Mouse (Mus musculus): ENCODE measurements at regions not wholly inside any gene's neighbourhood (a gene's known extent, or its start where the extent isn't known, plus 50 kb on each side); places are given as distances from the start of the nearest gene placed in this dataset.

DNA sequence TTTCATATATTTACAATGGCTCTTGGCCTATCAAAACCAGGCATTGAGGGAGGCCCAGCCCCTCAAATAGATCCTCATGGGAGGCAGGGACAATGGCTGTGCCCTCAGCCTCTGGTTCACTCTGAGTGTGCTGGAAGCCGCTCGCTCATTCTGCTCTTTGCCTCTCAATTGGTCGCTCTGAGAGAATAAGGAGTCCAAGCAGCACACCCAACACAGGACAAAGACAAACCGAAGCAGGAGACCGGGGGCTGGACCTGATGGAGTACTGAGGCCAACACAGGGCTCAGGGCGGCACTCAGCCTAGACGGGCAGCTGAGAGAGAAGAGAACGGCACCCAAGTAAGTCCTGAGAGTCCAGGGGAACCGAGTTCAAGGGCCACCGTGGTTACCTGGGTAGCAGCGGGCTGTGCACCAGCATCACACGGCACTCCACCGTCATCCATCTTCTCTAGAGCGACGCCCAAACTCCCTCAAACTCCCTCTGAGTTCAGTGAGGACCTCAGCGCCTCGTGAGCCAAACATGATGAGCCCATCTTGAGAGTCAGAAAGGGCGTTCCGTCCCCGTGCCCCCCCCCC is 145.8 kb downstream of the Setd4 start:
- no peak for DNase-seq (ENCODE audit: low spot score in 2 of 2)

GRCm38 (mm10) chr16:93456706-93457425 is 147.0 kb downstream of the Setd4 start:
- no peak for DNase-seq (ENCODE audit: low spot score in 2 of 2)

GRCm38 (mm10) chr16:93454080-93454997 is 149.5 kb downstream of the Setd4 start:
- peak in 1 of 2 experiments; percentile 79 for DNase-seq (ENCODE audit: low spot score in 2 of 2)

- no peak for DNase-seq (ENCODE audit: low spot score in 2 of 2)
Measured at GRCm38 (mm10) chr16:93453056-93453455, 150.8 kb downstream of the Setd4 start.

GRCm38 (mm10) chr16:93450896-93451295 is 153.0 kb downstream of the Setd4 start:
- DNase-seq (ENCODE audit: low spot score in 2 of 2) = no peak

DNA sequence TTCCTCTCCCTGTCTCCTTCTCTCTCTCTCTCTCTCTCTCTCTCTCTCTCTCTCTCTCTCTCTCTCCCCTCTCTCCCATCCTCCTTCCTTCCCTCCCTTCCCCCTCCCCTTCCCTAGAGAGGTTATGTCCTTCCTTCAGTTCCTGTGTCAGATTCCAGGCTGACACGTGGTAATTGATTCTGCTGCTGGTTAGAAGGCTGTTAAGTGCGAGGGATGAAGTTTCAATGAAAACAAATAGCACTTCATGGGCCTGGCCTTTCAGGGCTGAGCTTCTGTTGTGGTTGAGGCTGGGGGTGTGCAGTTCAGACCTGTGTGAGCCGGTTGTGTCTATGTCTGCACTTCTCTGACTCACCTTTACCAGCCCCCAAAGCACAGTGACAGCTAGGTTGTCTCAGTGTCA is 153.9 kb downstream of the Setd4 start:
- DNase-seq (ENCODE audit: low spot score in 2 of 2) = no peak

DNA sequence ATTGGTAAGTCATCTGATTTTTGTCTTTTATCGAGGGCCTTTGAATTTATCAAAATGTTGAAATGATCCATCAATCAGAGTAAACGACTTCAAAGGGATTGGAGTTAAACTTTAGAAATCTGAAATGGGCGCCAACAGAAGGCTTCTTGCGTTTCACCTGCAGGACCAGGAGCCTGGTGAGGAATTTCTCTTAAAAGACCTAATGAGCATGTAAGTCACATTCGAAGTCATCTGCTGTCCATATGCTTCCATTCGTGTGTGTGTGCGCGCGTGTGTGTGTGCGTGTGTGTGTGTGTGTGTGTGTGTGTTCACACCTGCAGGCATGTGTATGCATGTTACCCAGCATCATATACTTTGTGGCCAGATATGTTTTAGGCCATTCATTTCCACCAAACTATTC is 155.7 kb downstream of the Setd4 start:
- DNase-seq (ENCODE audit: low spot score in 2 of 2) = no peak

DNA sequence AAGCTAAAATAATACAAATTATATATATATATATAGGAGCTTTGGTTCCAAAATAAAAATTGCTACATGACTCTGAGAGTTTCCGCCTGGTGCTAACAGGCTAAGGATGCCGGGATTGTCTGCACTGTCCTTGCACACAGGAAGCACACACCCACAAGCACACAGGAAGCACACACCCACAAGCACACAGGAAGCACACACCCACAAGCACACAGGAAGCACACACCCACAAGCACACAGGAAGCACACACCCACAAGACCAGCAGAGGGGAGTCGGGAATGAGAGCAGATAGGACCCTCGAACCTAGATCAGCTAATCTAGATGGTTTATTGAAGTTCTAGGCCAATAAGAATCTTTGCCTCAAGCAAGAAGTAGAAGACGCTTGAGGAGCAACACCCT is 156.9 kb downstream of the Setd4 start:
- DNase-seq (ENCODE audit: low spot score in 2 of 2) = no peak

GRCm38 (mm10) chr16:93446206-93446605 is 157.7 kb downstream of the Setd4 start:
- no peak for DNase-seq (ENCODE audit: low spot score in 2 of 2)

- DNase-seq (ENCODE audit: low spot score in 2 of 2) = no peak
Measured at GRCm38 (mm10) chr16:93442837-93443236, 161.0 kb downstream of the Setd4 start.

GRCm38 (mm10) chr16:93437608-93438425 is 166.0 kb downstream of the Setd4 start:
- DNase-seq (ENCODE audit: low spot score in 2 of 2) = peak in 1 of 2 experiments; percentile 12

GRCm38 (mm10) chr16:93436732-93437131 is 167.1 kb downstream of the Setd4 start:
- DNase-seq (ENCODE audit: low spot score in 2 of 2) = peak in 1 of 2 experiments; percentile 23

DNA sequence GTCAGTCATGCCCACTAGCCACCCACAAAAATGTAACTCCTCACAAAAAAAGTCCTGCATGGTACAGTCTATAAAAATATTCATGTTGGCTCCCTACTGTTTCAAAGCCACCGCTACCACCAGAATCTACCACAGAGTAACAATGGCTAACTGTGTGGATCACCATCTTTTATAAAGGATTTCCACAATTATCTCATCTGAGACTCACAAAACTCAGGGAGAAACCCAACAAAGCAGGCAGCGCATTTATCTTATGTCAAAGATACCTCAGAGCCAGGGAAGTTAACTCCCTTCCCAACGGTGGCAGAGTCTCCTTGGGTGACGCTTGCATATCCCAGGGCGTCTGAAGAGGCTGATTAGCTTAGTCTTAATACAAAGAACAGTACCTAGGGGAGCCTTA is 172.5 kb downstream of the Setd4 start:
- DNase-seq (ENCODE audit: low spot score in 2 of 2) = no peak

- no peak for DNase-seq (ENCODE audit: low spot score in 2 of 2)
Measured at GRCm38 (mm10) chr16:93429324-93429781, 174.5 kb downstream of the Setd4 start.

GRCm38 (mm10) chr16:93427264-93427663 is 176.6 kb downstream of the Setd4 start:
- no peak for DNase-seq (ENCODE audit: low spot score in 2 of 2)

DNA sequence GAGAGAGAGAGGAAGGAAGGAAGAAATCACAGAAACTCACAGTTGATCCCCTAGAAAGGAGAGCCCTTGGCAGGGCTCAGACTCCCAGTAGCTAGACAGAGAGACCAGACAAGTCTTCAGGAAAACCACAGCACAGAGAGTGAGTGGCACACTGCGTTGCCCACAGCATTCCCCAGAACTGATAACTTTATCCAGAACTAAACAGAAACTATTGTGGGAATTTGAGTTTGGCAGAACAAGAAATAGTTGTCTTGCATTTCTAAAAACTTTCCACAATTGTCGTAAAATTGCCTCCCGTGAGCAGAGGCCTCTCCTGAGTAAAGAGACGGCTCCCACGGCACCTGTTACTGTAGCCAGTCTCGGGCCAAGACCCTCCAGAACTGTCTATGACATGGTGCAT is 178.1 kb downstream of the Setd4 start:
- no peak for DNase-seq (ENCODE audit: low spot score in 2 of 2)

DNA sequence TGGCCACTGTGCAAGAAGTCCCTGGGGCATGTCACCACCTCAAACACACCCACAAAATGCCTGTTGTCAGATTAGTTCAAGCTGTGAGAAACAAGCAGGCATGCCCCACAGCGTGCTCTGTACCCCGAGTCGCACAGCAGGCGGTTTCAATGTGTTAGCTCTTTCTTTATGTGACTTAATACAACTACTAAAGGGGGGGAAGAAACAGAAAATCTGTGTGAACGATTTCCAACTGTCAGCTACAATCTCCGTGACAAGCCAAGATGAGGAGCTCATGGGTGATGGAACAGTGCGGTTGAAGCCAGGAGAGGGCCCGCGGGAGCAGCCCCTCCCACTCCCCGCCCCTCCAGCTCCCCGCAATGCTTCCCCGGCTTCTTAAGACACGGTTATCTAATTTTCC is 180.7 kb downstream of the Setd4 start:
- DNase-seq (ENCODE audit: low spot score in 2 of 2) = no peak

- no peak for DNase-seq (ENCODE audit: low spot score in 2 of 2)
Measured at GRCm38 (mm10) chr16:93422221-93422620, 181.6 kb downstream of the Setd4 start.

DNA sequence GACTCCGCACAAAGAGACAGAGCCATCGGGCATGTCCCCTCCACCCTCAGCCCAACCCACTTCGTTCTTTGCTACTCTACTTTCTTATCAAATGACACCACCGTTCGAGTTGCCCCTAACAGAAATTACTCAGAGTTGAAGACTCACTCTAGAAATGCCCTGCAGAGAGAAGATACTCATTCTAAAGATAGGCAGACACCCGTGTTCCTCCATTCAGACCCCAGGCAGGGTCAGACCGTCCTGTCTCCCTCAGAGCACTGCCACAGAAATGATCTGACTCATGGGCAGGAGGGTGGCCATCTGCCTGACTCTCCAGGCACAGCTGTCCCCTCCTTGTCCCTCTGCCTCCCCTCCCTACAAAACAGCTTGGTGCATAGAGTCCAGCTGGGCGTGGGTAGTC is 185.6 kb downstream of the Setd4 start:
- peak in 1 of 2 experiments; percentile 7 for DNase-seq (ENCODE audit: low spot score in 2 of 2)

DNA sequence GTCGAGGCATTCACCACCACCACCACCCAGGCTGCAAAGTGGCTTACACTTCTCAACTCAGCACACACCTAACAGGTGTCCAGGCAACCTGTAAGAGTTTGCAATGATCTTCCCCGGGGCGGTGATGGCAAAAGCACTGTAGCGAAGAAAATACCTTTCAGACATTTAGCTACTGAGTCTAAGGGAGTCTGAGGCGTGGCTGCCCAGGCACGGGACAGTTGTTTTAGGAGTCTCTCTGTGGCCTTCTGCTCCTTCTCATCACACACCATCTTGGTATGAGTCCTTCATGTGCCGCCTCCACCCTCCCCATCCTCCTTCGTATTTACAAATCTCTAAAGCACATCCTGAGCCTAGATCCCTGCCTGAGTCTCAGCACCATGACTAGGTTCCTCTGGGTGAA is 186.0 kb downstream of the Setd4 start:
- no peak for DNase-seq (ENCODE audit: low spot score in 2 of 2)

- no peak for DNase-seq (ENCODE audit: low spot score in 2 of 2)
Measured at GRCm38 (mm10) chr16:93392024-93392675, 211.7 kb downstream of the Setd4 start.

Data from left cerebral cortex, adult 9 months (tissue).